Mouse (Mus musculus) c-Kit-positive CD71-positive TER-119-negative erythroid progenitor cells, embryonic 14.5 days (primary cell): ENCODE results near the gene Olfr96.

Experiments
- DNase-seq: peaks from one replicate; pipeline ENCODE4 v3.0.0-alpha.2; 2013; ENCODE audit warnings: low read depth

Gene Olfr96

DNA sequence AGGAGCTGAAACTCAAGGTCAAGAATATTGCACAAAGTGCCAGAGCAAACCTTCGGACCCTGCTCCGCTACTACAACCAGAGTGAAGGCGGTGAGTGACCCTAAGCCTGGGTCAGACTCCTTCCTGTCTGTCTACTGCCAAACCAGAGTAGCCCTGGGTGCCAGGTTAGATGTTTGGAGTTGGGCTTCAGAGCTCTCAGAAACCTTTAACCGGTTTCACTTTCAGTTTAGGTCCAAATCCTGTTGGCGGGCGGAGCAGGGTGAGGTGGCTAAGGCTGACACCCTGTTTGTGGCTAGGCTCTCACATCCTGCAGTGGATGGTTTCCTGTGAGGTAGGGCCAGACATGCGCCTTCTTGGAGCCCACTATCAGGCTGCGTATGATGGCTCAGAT lies 50.8 kb downstream of the Olfr96 start:
- DNase-seq, result no peak

- DNase-seq, result no peak
Observed at GRCm38 (mm10) chr17:37275626-37276248, 55.8 kb downstream of the Olfr96 start.
